Mouse (Mus musculus) small intestine, adult 2 months (tissue): Measurements from ENCODE around the gene Plekho1. TPM values are rescaled to one million over a fixed set of nuclear protein-coding genes. Genes with fewer than 3 reads are reported as not detected.

Experiments
- H3K27ac ChIP-seq: fragments of 200-500 bp; 2 replicates; pipeline ENCODE4 v1.5.1; 2012; ENCODE audit warnings: low read depth, low read length, control low read depth, inconsistent platforms; ENCODE audit not compliant: insufficient read depth
- H3K27me3 ChIP-seq: fragments of 200-500 bp; 2 replicates; pipeline ENCODE4 v1.6.1; 2012; ENCODE audit warnings: mild to moderate bottlenecking, moderate library complexity, low read length, inconsistent platforms; ENCODE audit not compliant: control insufficient read depth, insufficient read depth
- H3K36me3 ChIP-seq: fragments of 200-500 bp; 2 replicates; pipeline ENCODE4 v1.6.1; 2012; ENCODE audit warnings: mild to moderate bottlenecking, low read length, control low read depth, inconsistent platforms; ENCODE audit not compliant: control insufficient read depth, insufficient read depth
- H3K4me1 ChIP-seq: fragments of 200-500 bp; 2 replicates; pipeline ENCODE4 v1.6.1; 2012; ENCODE audit warnings: low read length, inconsistent platforms, mixed read lengths; ENCODE audit not compliant: control insufficient read depth, insufficient read depth, insufficient read length
- H3K4me3 ChIP-seq: fragments of 200-500 bp; 2 replicates; pipeline ENCODE4 v1.5.1; 2012; ENCODE audit warnings: low read depth, mild to moderate bottlenecking, control low read depth, inconsistent platforms, low read length, moderate library complexity
- CTCF ChIP-seq: fragments of 200-500 bp; IDR thresholded peaks from 2 replicates; pipeline ENCODE4 v1.5.1; 2012; ENCODE audit warnings: low read depth, mild to moderate bottlenecking, control low read depth, inconsistent platforms, low read length, moderate library complexity, mixed read lengths; ENCODE audit not compliant: insufficient replicate concordance, insufficient read length; ENCODE audit errors: extremely low read depth
- POLR2A ChIP-seq: fragments of 200-500 bp; IDR thresholded peaks from 2 replicates; pipeline ENCODE4 v1.6.1; 2012; ENCODE audit warnings: low read depth, mild to moderate bottlenecking, control low read depth, inconsistent platforms, low read length, moderate library complexity
- WGBS: fragments of 180-500 bp; shearing (Covaris S2); methylation state at CpG from one replicate; pipeline ENCODE4 v1.1.7; 2018; 5-methylcytosine and 5-hydroxymethylcytosine counted together
- polyA plus RNA-seq: library from polyadenylated mRNA; depleted of rRNA; stranded (reverse); fragments of >200 nt; gene quantifications from 2 replicates; pipeline ENCODE4 v1.2.3, GENCODE M21; 2012; rRNA removed

Plekho1 gene
- polyA plus RNA-seq, 1 experiment, result 31.3 TPM

GRCm38 (mm10) chr3:95945731-95946240 is 50.0 kb downstream of the Plekho1 start:
- Histone ChIP-seq H3K27me3 (no peaks in the 10 kb centered on the region), H3K36me3 (peaks cover 32% of the 10 kb centered on the region), H3K4me1 (no peaks in the 10 kb centered on the region), H3K27ac (no peak overlapping the region), H3K4me3 (no peak overlapping the region)
- TF ChIP-seq POLR2A, result no peak
- no peak for TF ChIP-seq CTCF
- 93% methylated on average over 14 of the region's 14 CpGs for WGBS

GRCm38 (mm10) chr3:95944742-95945141 is 51.1 kb downstream of the Plekho1 start:
- no peaks in the 10 kb centered on the region for H3K4me1 ChIP-seq
- TF ChIP-seq CTCF, result no peak
- no peak for TF ChIP-seq POLR2A
- H3K36me3 ChIP-seq, result peaks cover 39% of the 10 kb centered on the region
- H3K4me3 ChIP-seq, result no peak overlapping the region
- no peak overlapping the region for H3K27ac ChIP-seq
- H3K27me3 ChIP-seq, result no peaks in the 10 kb centered on the region
- WGBS, result 82% methylated on average over 8 of the region's 8 CpGs

GRCm38 (mm10) chr3:95943226-95943625 is 52.6 kb downstream of the Plekho1 start:
- Histone ChIP-seq H3K27me3 (no peaks in the 10 kb centered on the region), H3K27ac (no peak overlapping the region), H3K4me1 (no peaks in the 10 kb centered on the region), H3K36me3 (peaks cover 49% of the 10 kb centered on the region), H3K4me3 (no peak overlapping the region)
- WGBS, result 95% methylated on average over 7 of the region's 7 CpGs
- TF ChIP-seq POLR2A (no peak), CTCF (no peak)

GRCm38 (mm10) chr3:95942749-95943148 is 53.1 kb downstream of the Plekho1 start:
- Histone ChIP-seq H3K4me1 (no peaks in the 10 kb centered on the region), H3K4me3 (no peak overlapping the region), H3K27ac (no peak overlapping the region), H3K36me3 (peaks cover 54% of the 10 kb centered on the region), H3K27me3 (no peaks in the 10 kb centered on the region)
- TF ChIP-seq POLR2A (no peak), CTCF (no peak)
- 87% methylated on average over 6 of the region's 6 CpGs for WGBS

- no peak overlapping the region for H3K27ac ChIP-seq
- peaks cover 65% of the 10 kb centered on the region for H3K36me3 ChIP-seq
- H3K27me3 ChIP-seq, result no peaks in the 10 kb centered on the region
- TF ChIP-seq POLR2A, result no peak
- TF ChIP-seq CTCF, result peak; percentile 38; the same call in 1 of the 2 replicates
- H3K4me1 ChIP-seq, result no peaks in the 10 kb centered on the region
- WGBS, result 93% methylated on average over 15 of the region's 15 CpGs
- no peak overlapping the region for H3K4me3 ChIP-seq
Measured at GRCm38 (mm10) chr3:95938835-95939234, 57.0 kb downstream of the Plekho1 start.

Other genes with a start within 250 kb of the Plekho1 start
- 10.9 and 21.3 TPM in 2 replicates for gene Tars2, start 235.8 kb downstream of the Plekho1 start, polyA plus RNA-seq
- 5.2 and 8.8 TPM in 2 replicates for gene Rprd2, start 177.1 kb downstream of the Plekho1 start, polyA plus RNA-seq
- gene Prpf3, start 140.1 kb downstream of the Plekho1 start, polyA plus RNA-seq, result 1.7 and 4.5 TPM in 2 replicates
- 39.5 and 51.8 TPM in 2 replicates for gene Mrps21, start 124.5 kb downstream of the Plekho1 start, polyA plus RNA-seq
- 0.72 and 0.74 TPM in 2 replicates for gene Ciart, start 113.8 kb downstream of the Plekho1 start, polyA plus RNA-seq
- gene BC028528, start 104.0 kb downstream of the Plekho1 start, polyA plus RNA-seq, result 1.5 and 1.6 TPM in 2 replicates
- 126 and 211 TPM in 2 replicates for gene Aph1a, start 102.0 kb downstream of the Plekho1 start, polyA plus RNA-seq
- 0.75 and 0.81 TPM in 2 replicates for gene Car14, start 91.3 kb downstream of the Plekho1 start, polyA plus RNA-seq
- gene Anp32e, start 66.8 kb downstream of the Plekho1 start, polyA plus RNA-seq, result 4.7 and 8.7 TPM in 2 replicates
- 0.99 and 2.5 TPM in 2 replicates for gene Vps45, start 62.5 kb upstream of the Plekho1 start, polyA plus RNA-seq
- 13.7 and 23.6 TPM in 2 replicates for gene Otud7b, start 108.5 kb upstream of the Plekho1 start, polyA plus RNA-seq
- gene Mtmr11, start 166.0 kb upstream of the Plekho1 start, polyA plus RNA-seq, result 5.0 and 64.6 TPM in 2 replicates
- 42.2 and 73.2 TPM in 2 replicates for gene Sf3b4, start 176.3 kb upstream of the Plekho1 start, polyA plus RNA-seq
- 0.85 and 1.4 TPM in 2 replicates for gene Sv2a, start 185.2 kb upstream of the Plekho1 start, polyA plus RNA-seq
- gene Bola1, start 223.7 kb upstream of the Plekho1 start, polyA plus RNA-seq, result 62.0 and 66.0 TPM in 2 replicates
- 3.4 and 9.2 TPM in 2 replicates for gene Hist2h2ab, start 223.9 kb upstream of the Plekho1 start, polyA plus RNA-seq
- gene Hist2h2ac, start 224.9 kb upstream of the Plekho1 start, polyA plus RNA-seq, result 28.7 and 40.4 TPM in 2 replicates
- gene Hist2h2be, start 225.1 kb upstream of the Plekho1 start, polyA plus RNA-seq, result 0.96 and 1.4 TPM in 2 replicates
- 59.1 and 109 TPM in 2 replicates for gene Hist2h3c2, start 243.1 kb upstream of the Plekho1 start, polyA plus RNA-seq
- gene Hist2h2aa2, start 244.3 kb upstream of the Plekho1 start, polyA plus RNA-seq, result 248 and 339 TPM in 2 replicates
- gene Hist2h2aa1, start 249.5 kb upstream of the Plekho1 start, polyA plus RNA-seq, result 485 and 622 TPM in 2 replicates